Mouse (Mus musculus) kidney, postnatal 0 days (tissue): ENCODE results near the gene Cdh24. TPM values are rescaled to one million over a fixed set of nuclear protein-coding genes. Genes with fewer than 3 reads are reported as not detected.

ENCODE experiments used
- ATAC-seq: fragments of 200-750 bp; cut with Nextera tagmentation; replicated peaks from 2 replicates; pipeline ENCODE4 v1.8.0; 2017; ENCODE audit warnings: low read depth, moderate number of reproducible peaks, moderate TSS enrichment, moderate library complexity; ENCODE audit not compliant: low FRiP score
- DNase-seq: peaks from one replicate; pipeline ENCODE4 v3.0.0-alpha.2; 2016; ENCODE audit warnings: low spot score
- H3K27ac ChIP-seq: fragments of 300-500 bp; sonication (generic); 2 replicates; pipeline ENCODE4 v1.5.1; 2014; ENCODE audit warnings: mild to moderate bottlenecking
- H3K27me3 ChIP-seq: fragments of 300-500 bp; sonication (generic); 2 replicates; pipeline ENCODE4 v1.6.1; 2014; ENCODE audit warnings: low read length, mixed read lengths; ENCODE audit not compliant: insufficient read depth
- H3K36me3 ChIP-seq: fragments of 300-500 bp; sonication (generic); 2 replicates; pipeline ENCODE4 v1.6.1; 2014; ENCODE audit warnings: low read length, mixed read lengths; ENCODE audit not compliant: insufficient read depth
- H3K4me1 ChIP-seq: fragments of 300-500 bp; sonication (generic); replicated peaks from 2 replicates; pipeline ENCODE4 v1.6.1; 2014; ENCODE audit warnings: antibody characterized with exemption, low read length, mixed read lengths; ENCODE audit not compliant: insufficient read depth
- H3K4me2 ChIP-seq: fragments of 300-500 bp; sonication (generic); 2 replicates; pipeline ENCODE4 v1.6.1; 2014; ENCODE audit warnings: mild to moderate bottlenecking, low read length, moderate library complexity, mixed read lengths
- H3K4me3 ChIP-seq: fragments of 300-500 bp; sonication (generic); replicated peaks from 2 replicates; pipeline ENCODE4 v1.5.1; 2014; ENCODE audit warnings: low read depth, low read length
- H3K9ac ChIP-seq: fragments of 300-500 bp; sonication (generic); 2 replicates; pipeline ENCODE4 v1.6.1; 2014; ENCODE audit warnings: low read depth, low read length
- H3K9me3 ChIP-seq: fragments of 300-500 bp; sonication (generic); replicated peaks from 2 replicates; pipeline ENCODE4 v1.6.1; 2016; ENCODE audit warnings: low read length, inconsistent platforms, mixed read lengths
- CTCF ChIP-seq: IDR thresholded peaks from 2 replicates; pipeline ENCODE4 v1.5.1; 2016; ENCODE audit warnings: antibody characterized with exemption, low read depth, mild to moderate bottlenecking, moderate library complexity
- WGBS: fragments of 180-500 bp; shearing (Covaris S2); extraction: QIAGEN DNeasy Blood & Tissue Kit; methylation state at CpG from one replicate; pipeline ENCODE4 v1.1.7; 2014; 5-methylcytosine and 5-hydroxymethylcytosine counted together
- polyA plus RNA-seq: library from polyadenylated mRNA; unstranded; fragments of >200 nt; fragmentation: Nextera tagmentation; extraction: Ambion mirVana; gene quantifications from 2 replicates; pipeline ENCODE4 v1.2.1, GENCODE M21; 2015

Cdh24 gene
- polyA plus RNA-seq, 1 experiment from 2014 or later, result 1.4 TPM

- H3K27ac ChIP-seq, result peak overlapping the region; percentile 94
- peak overlapping the region; percentile 47 for H3K4me2 ChIP-seq
- no peaks in the 10 kb centered on the region for H3K27me3 ChIP-seq
- TF ChIP-seq CTCF, result no peak; the same call in 1 of the 2 replicates
- WGBS, result under 1% methylated on average over 46 of the region's 46 CpGs
- no peaks in the 10 kb centered on the region for H3K9me3 ChIP-seq
- H3K4me3 ChIP-seq, result peak overlapping the region; percentile 52
- peak overlapping the region; percentile 80 for H3K9ac ChIP-seq
- 0 out of 2 replicates have a peak, but pooled peaks cover 5% of the 10 kb centered on the region for H3K4me1 ChIP-seq
- ATAC-seq (peak; percentile 99), DNase-seq (peak; percentile 99)
- 0 out of 2 replicates have a peak, but pooled peaks cover 4% of the 10 kb centered on the region for H3K36me3 ChIP-seq
Observed at GRCm38 (mm10) chr14:54603038-54603654, 38.0 kb downstream of the Cdh24 start.

GRCm38 (mm10) chr14:54602613-54603012, 38.6 kb downstream of the Cdh24 start:
- no peak; the same call in 1 of the 2 replicates for ATAC-seq
- Histone ChIP-seq H3K36me3 (0 out of 2 replicates have a peak, but pooled peaks cover 4% of the 10 kb centered on the region), H3K9me3 (no peaks in the 10 kb centered on the region), H3K4me3 (peak overlapping the region; percentile 52), H3K27ac (peak overlapping the region; percentile 94), H3K9ac (peak overlapping the region; percentile 80; the same call in 1 of the 2 replicates), H3K4me2 (peak overlapping the region; percentile 47), H3K27me3 (no peaks in the 10 kb centered on the region), H3K4me1 (0 out of 2 replicates have a peak, but pooled peaks cover 5% of the 10 kb centered on the region)
- no peak for TF ChIP-seq CTCF
- 37% methylated on average over 4 of the region's 4 CpGs for WGBS
- peak; percentile 36 for DNase-seq

GRCm38 (mm10) chr14:54601601-54602000, 39.6 kb downstream of the Cdh24 start:
- WGBS, result 45% methylated on average over 2 of the region's 2 CpGs
- DNase-seq (no peak), ATAC-seq (no peak)
- TF ChIP-seq CTCF, result no peak
- Histone ChIP-seq H3K4me3 (no peak overlapping the region), H3K9me3 (no peaks in the 10 kb centered on the region), H3K4me2 (no peak overlapping the region), H3K36me3 (0 out of 2 replicates have a peak, but pooled peaks cover 4% of the 10 kb centered on the region), H3K9ac (no peak overlapping the region), H3K27ac (no peak overlapping the region), H3K27me3 (no peaks in the 10 kb centered on the region), H3K4me1 (0 out of 2 replicates have a peak, but pooled peaks cover 5% of the 10 kb centered on the region)

GRCm38 (mm10) chr14:54597084-54597483, 44.1 kb downstream of the Cdh24 start:
- Histone ChIP-seq H3K4me1 (peaks cover 5% of the 10 kb centered on the region; the same call in 1 of the 2 replicates), H3K27me3 (no peaks in the 10 kb centered on the region), H3K4me3 (no peak overlapping the region), H3K9me3 (no peaks in the 10 kb centered on the region), H3K4me2 (no peak overlapping the region), H3K36me3 (0 out of 2 replicates have a peak, but pooled peaks cover 8% of the 10 kb centered on the region), H3K27ac (no peak overlapping the region), H3K9ac (no peak overlapping the region)
- TF ChIP-seq CTCF, result peak; percentile 57
- WGBS, result 84% methylated on average over 7 of the region's 7 CpGs
- no peak for ATAC-seq
- no peak for DNase-seq

GRCm38 (mm10) chr14:54594631-54595414, 46.3 kb downstream of the Cdh24 start:
- no peak for ATAC-seq
- Histone ChIP-seq H3K4me3 (no peak overlapping the region), H3K4me2 (no peak overlapping the region), H3K9ac (no peak overlapping the region), H3K36me3 (0 out of 2 replicates have a peak, but pooled peaks cover 8% of the 10 kb centered on the region), H3K27ac (no peak overlapping the region), H3K9me3 (no peaks in the 10 kb centered on the region), H3K27me3 (no peaks in the 10 kb centered on the region), H3K4me1 (peaks cover 5% of the 10 kb centered on the region; the same call in 1 of the 2 replicates)
- no peak for DNase-seq
- TF ChIP-seq CTCF, result no peak
- WGBS, result 80% methylated on average over 28 of the region's 28 CpGs

GRCm38 (mm10) chr14:54594055-54594454, 47.1 kb downstream of the Cdh24 start:
- no peak for ATAC-seq
- 80% methylated on average over 3 of the region's 3 CpGs for WGBS
- Histone ChIP-seq H3K4me2 (no peak overlapping the region), H3K27ac (no peak overlapping the region), H3K4me1 (peaks cover 5% of the 10 kb centered on the region; the same call in 1 of the 2 replicates), H3K36me3 (0 out of 2 replicates have a peak, but pooled peaks cover 4% of the 10 kb centered on the region), H3K27me3 (no peaks in the 10 kb centered on the region), H3K9me3 (no peaks in the 10 kb centered on the region), H3K9ac (no peak overlapping the region), H3K4me3 (no peak overlapping the region)
- no peak for DNase-seq
- TF ChIP-seq CTCF, result peak; percentile 42
